Mouse (Mus musculus) hindbrain, postnatal 0 days (tissue): ENCODE data around the gene Nrxn1. TPM values are rescaled to one million over a fixed set of nuclear protein-coding genes. Genes with fewer than 3 reads are reported as not detected.

Source experiments
- ATAC-seq: fragments of 200-750 bp; cut with Nextera tagmentation; 2 replicates; pipeline ENCODE4 v1.8.0; 2017; ENCODE audit warnings: mild to moderate bottlenecking, moderate TSS enrichment, moderate library complexity
- DNase-seq: peaks from one replicate; pipeline ENCODE4 v3.0.0-alpha.2; 2015; ENCODE audit warnings: low spot score
- H3K27ac ChIP-seq: fragments of 300-500 bp; sonication (generic); 2 replicates; pipeline ENCODE4 v1.5.1; 2014; ENCODE audit warnings: mild to moderate bottlenecking
- H3K27me3 ChIP-seq: fragments of 300-500 bp; sonication (generic); 2 replicates; pipeline ENCODE4 v1.6.1; 2014; ENCODE audit warnings: low read length, mixed read lengths; ENCODE audit not compliant: insufficient read depth
- H3K36me3 ChIP-seq: fragments of 300-500 bp; sonication (generic); 2 replicates; pipeline ENCODE4 v1.6.1; 2014; ENCODE audit warnings: low read length, mixed read lengths; ENCODE audit not compliant: insufficient read depth
- H3K4me1 ChIP-seq: fragments of 300-500 bp; sonication (generic); 2 replicates; pipeline ENCODE4 v1.6.1; 2014; ENCODE audit warnings: antibody characterized with exemption, low read length, mixed read lengths; ENCODE audit not compliant: insufficient read depth
- H3K4me2 ChIP-seq: fragments of 300-500 bp; sonication (generic); 2 replicates; pipeline ENCODE4 v1.6.1; 2014; ENCODE audit warnings: low read depth, mild to moderate bottlenecking, low read length, moderate library complexity, mixed read lengths
- H3K4me3 ChIP-seq: fragments of 300-500 bp; sonication (generic); 2 replicates; pipeline ENCODE4 v1.5.1; 2014; ENCODE audit warnings: low read length
- H3K9ac ChIP-seq: fragments of 300-500 bp; sonication (generic); replicated peaks from 2 replicates; pipeline ENCODE4 v1.6.1; 2014; ENCODE audit warnings: mild to moderate bottlenecking, low read length, moderate library complexity, mixed read lengths
- H3K9me3 ChIP-seq: fragments of 300-500 bp; sonication (generic); 2 replicates; pipeline ENCODE4 v1.6.1; 2016; ENCODE audit warnings: low read length, mixed read lengths
- CTCF ChIP-seq: IDR thresholded peaks from 2 replicates; pipeline ENCODE4 v1.5.1; 2016; ENCODE audit warnings: antibody characterized with exemption, control low read depth, low read depth
- WGBS: fragments of 180-500 bp; shearing (Covaris S2); extraction: QIAGEN DNeasy Blood & Tissue Kit; methylation state at CpG from one replicate; pipeline ENCODE4 v1.1.7; 2014; 5-methylcytosine and 5-hydroxymethylcytosine counted together
- polyA plus RNA-seq: library from polyadenylated mRNA; unstranded; fragments of >200 nt; fragmentation: Nextera tagmentation; extraction: Ambion mirVana; gene quantifications from 2 replicates; pipeline ENCODE4 v1.2.1, GENCODE M21; 2015
- total RNA-seq: library from RNA; depleted of rRNA; stranded (reverse); fragments of >200 nt; gene quantifications from 2 replicates; pipeline ENCODE4 v1.2.3, GENCODE M21; 2014

Nrxn1 gene
- total and polyA plus RNA-seq, 2 experiments from 2014 or later = 217 to 487 TPM

- H3K4me2 ChIP-seq = no peak overlapping the region
- no peak for TF ChIP-seq CTCF
- H3K9me3 ChIP-seq = no peaks in the 10 kb centered on the region
- peak; percentile 17 for DNase-seq
- H3K27ac ChIP-seq = no peak overlapping the region
- H3K9ac ChIP-seq = no peak overlapping the region
- H3K36me3 ChIP-seq = no peaks in the 10 kb centered on the region
- whole genome bisulfite sequencing = 16% methylated on average over 1 of the region's 1 CpGs
- no peak for ATAC-seq
- H3K4me3 ChIP-seq = no peak overlapping the region
- H3K27me3 ChIP-seq = no peaks in the 10 kb centered on the region
- no peaks in the 10 kb centered on the region for H3K4me1 ChIP-seq
Observed at GRCm38 (mm10) chr17:90624591-90625266, 468.1 kb downstream of the Nrxn1 start.

- DNase-seq (peak; percentile 8), ATAC-seq (no peak)
- H3K9ac ChIP-seq = no peak overlapping the region
- H3K4me3 ChIP-seq = no peak overlapping the region
- H3K9me3 ChIP-seq = no peaks in the 10 kb centered on the region
- no peak overlapping the region for H3K4me2 ChIP-seq
- peak; percentile 38; the same call in 1 of the 2 replicates for TF ChIP-seq CTCF
- no peaks in the 10 kb centered on the region for H3K36me3 ChIP-seq
- 87% methylated on average over 4 of the region's 4 CpGs for WGBS
- no peak overlapping the region for H3K27ac ChIP-seq
- no peaks in the 10 kb centered on the region for H3K27me3 ChIP-seq
- no peaks in the 10 kb centered on the region for H3K4me1 ChIP-seq
Observed at GRCm38 (mm10) chr17:90621828-90622227, 471.0 kb downstream of the Nrxn1 start.

GRCm38 (mm10) chr17:90615019-90615418 is 477.9 kb downstream of the Nrxn1 start:
- Histone ChIP-seq H3K36me3 (no peaks in the 10 kb centered on the region), H3K27ac (no peak overlapping the region), H3K9me3 (no peaks in the 10 kb centered on the region), H3K9ac (no peak overlapping the region), H3K4me2 (no peak overlapping the region), H3K4me3 (no peak overlapping the region), H3K27me3 (no peaks in the 10 kb centered on the region), H3K4me1 (no peaks in the 10 kb centered on the region)
- ATAC-seq (no peak), DNase-seq (no peak)
- TF ChIP-seq CTCF = no peak
- 77% methylated on average over 3 of the region's 3 CpGs for WGBS

- no peaks in the 10 kb centered on the region for H3K36me3 ChIP-seq
- no peaks in the 10 kb centered on the region for H3K4me1 ChIP-seq
- DNase-seq = no peak
- H3K27me3 ChIP-seq = no peaks in the 10 kb centered on the region
- H3K9ac ChIP-seq = no peak overlapping the region
- no peak for ATAC-seq
- H3K9me3 ChIP-seq = no peaks in the 10 kb centered on the region
- TF ChIP-seq CTCF = no peak
- H3K4me3 ChIP-seq = no peak overlapping the region
- H3K4me2 ChIP-seq = no peak overlapping the region
- no peak overlapping the region for H3K27ac ChIP-seq
Observed at GRCm38 (mm10) chr17:90607427-90607806, 485.5 kb downstream of the Nrxn1 start.

- 78% methylated on average over 4 of the region's 4 CpGs for WGBS
- DNase-seq = peak; percentile 35
- no peak overlapping the region for H3K4me3 ChIP-seq
Observed at GRCm38 (mm10) chr17:90606718-90607426, 486.0 kb downstream of the Nrxn1 start.

GRCm38 (mm10) chr17:90599570-90600524 is 493.0 kb downstream of the Nrxn1 start:
- no peak for TF ChIP-seq CTCF
- WGBS = 65% methylated on average over 9 of the region's 9 CpGs

More at GRCm38 (mm10) chr17:90606718-90607426, 486.0 kb downstream of the Nrxn1 start:
- Histone ChIP-seq H3K27ac (no peak overlapping the region), H3K27me3 (no peaks in the 10 kb centered on the region), H3K36me3 (no peaks in the 10 kb centered on the region), H3K4me1 (no peaks in the 10 kb centered on the region), H3K9ac (no peak overlapping the region), H3K9me3 (no peaks in the 10 kb centered on the region), H3K4me2 (no peak overlapping the region)
- 0 out of 2 replicates have a peak, but pooled peaks have one; percentile 40 for ATAC-seq
- TF ChIP-seq CTCF = no peak

More at GRCm38 (mm10) chr17:90599570-90600524, 493.0 kb downstream of the Nrxn1 start:
- no peak overlapping the region for H3K4me3 ChIP-seq
- peaks cover 6% of the 10 kb centered on the region; the same call in 1 of the 2 replicates for H3K36me3 ChIP-seq
- no peak overlapping the region for H3K9ac ChIP-seq
- DNase-seq (peak; percentile 33), ATAC-seq (no peak; the same call in 1 of the 2 replicates)
- H3K27ac ChIP-seq = no peak overlapping the region
- no peaks in the 10 kb centered on the region for H3K9me3 ChIP-seq
- H3K27me3 ChIP-seq = no peaks in the 10 kb centered on the region
- H3K4me1 ChIP-seq = no peaks in the 10 kb centered on the region
- no peak overlapping the region for H3K4me2 ChIP-seq
